8 mouse cellular contexts compared by ENCODE assay signal in the genomic region with DNA sequence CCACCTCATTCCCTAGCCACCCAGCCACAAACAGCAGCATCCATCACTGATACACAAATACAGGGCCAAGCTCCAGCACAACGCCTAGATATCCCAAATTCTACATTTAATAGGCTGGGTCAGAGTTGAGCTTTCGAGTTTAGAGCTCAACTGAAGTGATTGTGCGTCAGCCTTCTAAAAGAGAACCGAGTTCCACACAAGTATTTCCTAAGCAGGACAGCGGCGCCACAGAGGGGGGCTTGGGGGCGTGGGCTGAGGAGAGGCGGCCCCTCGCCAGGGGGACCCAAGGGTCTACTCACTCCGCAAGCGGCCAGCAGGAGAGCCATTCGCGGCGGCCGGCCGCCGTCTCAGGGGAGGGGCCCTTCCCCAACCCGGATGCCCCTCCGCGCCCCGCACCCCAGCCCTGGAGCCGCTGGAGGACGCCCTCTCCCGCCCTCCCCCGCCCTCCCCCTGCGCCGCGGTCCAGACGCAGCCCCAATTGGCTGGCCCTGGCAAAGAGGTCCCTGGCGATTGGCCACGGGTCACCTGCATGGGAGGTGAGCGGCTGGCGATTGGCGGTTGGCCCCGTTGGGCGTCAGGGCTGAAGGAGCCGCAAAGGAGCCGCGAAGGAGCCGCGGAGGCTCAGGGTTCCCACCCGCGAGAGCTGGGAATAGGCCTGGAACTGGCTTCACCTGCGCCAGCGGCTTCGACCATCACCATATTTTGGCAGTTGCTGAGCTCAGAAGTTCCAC.
DNase-seq lines count a peak whose midpoint lies in the region; ATAC-seq lines count a peak whose summit lies in the region.

No protein-coding gene starts in this region.

- no peaks in the 10 kb centered on the region for H3K36me3 ChIP-seq in hindbrain, embryonic 15.5 days

- ATAC-seq in hindbrain, embryonic 15.5 days (ENCODE audit: low FRiP score, low read depth) = peak; percentile 97

- H3K9me3 ChIP-seq in hindbrain, embryonic 15.5 days = no peaks in the 10 kb centered on the region

- under 1% methylated on average over 32 of the region's 46 CpGs for WGBS in hindbrain, embryonic 15.5 days

- no peaks in the 10 kb centered on the region for H3K27me3 ChIP-seq in hindbrain, embryonic 15.5 days

- H3K4me3 ChIP-seq in hindbrain, embryonic 15.5 days = peak overlapping the region; percentile 43

- peak overlapping the region; percentile 75 for H3K4me2 ChIP-seq in hindbrain, embryonic 15.5 days

- peak overlapping the region; percentile 77 for H3K27ac ChIP-seq in hindbrain, embryonic 15.5 days (replicated peaks)

- H3K9ac ChIP-seq in hindbrain, embryonic 15.5 days = peak overlapping the region; percentile 55

- peaks cover 22% of the 10 kb centered on the region for H3K4me1 ChIP-seq in hindbrain, embryonic 15.5 days (replicated peaks)

- peak; percentile 94 for DNase-seq in T-cell, adult 2 months (ENCODE audit: low spot score)
- DNase-seq in cerebellum, postnatal 36 days = peak; percentile 96 to 98
- DNase-seq in frontal cortex, postnatal 36 days (ENCODE audit: low spot score in 2 of 2) = peak; percentile 69 to 74
- peak; percentile 72 for DNase-seq in left cerebral cortex, adult 11 months (ENCODE audit: low spot score)
- DNase-seq in lung, postnatal 4 days = peak; percentile 95 to 97
- DNase-seq in retina, postnatal 7 days (ENCODE audit: low read depth, low spot score) = peak; percentile 85
- peak; percentile 83 for DNase-seq in urinary bladder, adult 2 months (ENCODE audit: low spot score)

Comparison
In these comparisons a context has a peak if more than half of its experiments do, and no peak if none do; other contexts are left out.
1. Peak in every context shown above with its lines: DNase-seq, ATAC-seq, H3K4me3 ChIP-seq and H3K27ac ChIP-seq.